Mouse (Mus musculus): ENCODE results near the gene Bcl7c.

GRCm38 (mm10) chr7:127705706-127706105 is 3.0 kb downstream of the Bcl7c start:
- TF ChIP-seq ZC3H11A (IDR thresholded peaks at IDR 0.05; ENCODE audit: borderline replicate concordance, low read depth, low read length): no peak
- TF ChIP-seq HCFC1 (IDR thresholded peaks at IDR 0.05; ENCODE audit: borderline replicate concordance, insufficient read depth, low read length): no peak
- no peak for TF ChIP-seq MAFK (IDR thresholded peaks at IDR 0.05; ENCODE audit: insufficient read depth, low read depth, low read length)
- no peak for TF ChIP-seq CHD2 (IDR thresholded peaks at IDR 0.05; ENCODE audit: low read depth, low read length)
- no peak for TF ChIP-seq ZNF384 (IDR thresholded peaks at IDR 0.05; ENCODE audit: low read depth, low read length)
